Mouse (Mus musculus) MEL (cell line): ENCODE measurements around the gene Hdac11. TPM values are rescaled to one million over a fixed set of nuclear protein-coding genes. Genes with fewer than 3 reads are reported as not detected.

Experiments used
- DNase-seq: peaks from one replicate; pipeline ENCODE4 v3.0.0; 2011; ENCODE audit warnings: low read depth, low spot score
- H3K27ac ChIP-seq: 2 replicates; pipeline ENCODE4 v1.5.1; 2012; ENCODE audit warnings: low read depth, mild to moderate bottlenecking, control low read depth, low read length, moderate library complexity; ENCODE audit not compliant: control insufficient read depth
- H3K27me3 ChIP-seq, 2 experiments: fragments of 150-350 bp in 1 of 2; sonication (generic) in 1 of 2; 2 replicates each; pipeline ENCODE4 v1.6.1; 2012; ENCODE audit warnings: low read length in 2 of 2, mild to moderate bottlenecking in 2 of 2, improper control_type of control experiment in 1 of 2, moderate library complexity in 1 of 2; ENCODE audit not compliant: insufficient read depth in 2 of 2, control insufficient read depth in 1 of 2
- H3K36me3 ChIP-seq, 2 experiments: 2 replicates each; pipeline ENCODE4 v1.6.1; 2012 to 2014; ENCODE audit warnings: low read length in 2 of 2, improper control_type of control experiment in 1 of 2, inconsistent platforms in 1 of 2, mild to moderate bottlenecking in 1 of 2; ENCODE audit not compliant: insufficient read depth in 2 of 2, control insufficient read depth in 1 of 2
- H3K4me1 ChIP-seq, 2 experiments: fragments of 150-350 bp in 1 of 2; sonication (generic) in 1 of 2; 2 replicates each; pipeline ENCODE4 v1.6.1; 2012; ENCODE audit warnings: low read length in 2 of 2, improper control_type of control experiment in 1 of 2, mild to moderate bottlenecking in 1 of 2; ENCODE audit not compliant: insufficient read depth in 2 of 2, control insufficient read depth in 1 of 2
- H3K4me3 ChIP-seq, 2 experiments: fragments of 150-350 bp in 1 of 2; sonication (generic) in 1 of 2; 2 replicates each; pipeline ENCODE4 v1.5.1; 2012; ENCODE audit warnings: low read depth in 2 of 2, low read length in 2 of 2, mild to moderate bottlenecking in 2 of 2, moderate library complexity in 2 of 2, control low read depth in 1 of 2, improper control_type of control experiment in 1 of 2; ENCODE audit not compliant: control insufficient read depth in 1 of 2, insufficient read depth in 1 of 2
- H3K79me2 ChIP-seq: 2 replicates; pipeline ENCODE4 v1.6.1; 2012; ENCODE audit warnings: mild to moderate bottlenecking, low read length, moderate library complexity; ENCODE audit not compliant: control insufficient read depth, poor library complexity, insufficient read depth
- H3K9ac ChIP-seq: 2 replicates; pipeline ENCODE4 v1.6.1; 2012; ENCODE audit warnings: low read depth, mild to moderate bottlenecking, control low read depth, low read length, moderate library complexity; ENCODE audit not compliant: control insufficient read depth, poor library complexity, severe bottlenecking
- H3K9me3 ChIP-seq: fragments of 150-350 bp; sonication (generic); replicated peaks from 2 replicates; pipeline ENCODE4 v1.6.1; 2012; ENCODE audit warnings: mild to moderate bottlenecking, low read length, improper control_type of control experiment, moderate library complexity; ENCODE audit not compliant: insufficient read depth
- BHLHE40 ChIP-seq: IDR thresholded peaks from 2 replicates; pipeline ENCODE4 v1.6.1; 2012; ENCODE audit warnings: low read depth, mild to moderate bottlenecking, inconsistent platforms, low read length, improper control_type of control experiment, borderline replicate concordance
- E2F4 ChIP-seq: IDR thresholded peaks from 2 replicates; pipeline ENCODE4 v1.6.1; 2011; ENCODE audit warnings: low read depth, low read length, improper control_type of control experiment, borderline replicate concordance
- ELF1 ChIP-seq: IDR thresholded peaks from 2 replicates; pipeline ENCODE4 v1.6.1; 2014; ENCODE audit warnings: low read depth, mild to moderate bottlenecking, inconsistent platforms, low read length, improper control_type of control experiment, moderate library complexity
- EP300 ChIP-seq, 2 experiments: IDR thresholded peaks; 2 replicates each; pipeline ENCODE4 v1.6.1; 2011; ENCODE audit warnings: improper control_type of control experiment in 2 of 2, low read length in 2 of 2, low read depth in 1 of 2, mild to moderate bottlenecking in 1 of 2
- ETS1 ChIP-seq: IDR thresholded peaks from 2 replicates; pipeline ENCODE4 v1.6.1; 2012; ENCODE audit warnings: low read depth, mild to moderate bottlenecking, inconsistent platforms, low read length, improper control_type of control experiment, moderate library complexity
- MAFK ChIP-seq: IDR thresholded peaks from 2 replicates; pipeline ENCODE4 v1.6.1; 2011; ENCODE audit warnings: low read depth, mild to moderate bottlenecking, low read length, improper control_type of control experiment, borderline replicate concordance
- MXI1 ChIP-seq: IDR thresholded peaks from 2 replicates; pipeline ENCODE4 v1.6.1; 2011; ENCODE audit warnings: mild to moderate bottlenecking, low read depth, low read length, improper control_type of control experiment
- MYB ChIP-seq: IDR thresholded peaks from 2 replicates; pipeline ENCODE4 v1.6.1; 2011; ENCODE audit warnings: mild to moderate bottlenecking, low read depth, low read length, improper control_type of control experiment
- NRF1 ChIP-seq: IDR thresholded peaks from 2 replicates; pipeline ENCODE4 v1.6.1; 2014; ENCODE audit warnings: low read depth, mild to moderate bottlenecking, inconsistent platforms, low read length, improper control_type of control experiment, moderate library complexity; ENCODE audit not compliant: poor library complexity, insufficient read depth, severe bottlenecking
- POLR2AphosphoS2 ChIP-seq: IDR thresholded peaks from 2 replicates; pipeline ENCODE4 v1.6.1; 2011; ENCODE audit warnings: low read length, improper control_type of control experiment
- RCOR1 ChIP-seq: IDR thresholded peaks from 2 replicates; pipeline ENCODE4 v1.6.1; 2012; ENCODE audit warnings: low read depth, mild to moderate bottlenecking, inconsistent platforms, low read length, improper control_type of control experiment
- SIN3A ChIP-seq: IDR thresholded peaks from 2 replicates; pipeline ENCODE4 v1.6.1; 2012; ENCODE audit warnings: low read length, improper control_type of control experiment, inconsistent platforms
- TBP ChIP-seq: IDR thresholded peaks from 2 replicates; pipeline ENCODE4 v1.8.0; 2011; ENCODE audit warnings: low read depth, low read length, improper control_type of control experiment
- ZC3H11A ChIP-seq: IDR thresholded peaks from 2 replicates; pipeline ENCODE4 v1.6.1; 2012; ENCODE audit warnings: low read depth, mild to moderate bottlenecking, inconsistent platforms, low read length, improper control_type of control experiment
- ZKSCAN1 ChIP-seq: IDR thresholded peaks from 2 replicates; pipeline ENCODE4 v1.6.1; 2012; ENCODE audit warnings: low read depth, mild to moderate bottlenecking, inconsistent platforms, low read length, improper control_type of control experiment, moderate library complexity
- polyA plus RNA-seq, 2 experiments: library from polyadenylated mRNA; stranded (reverse) in 1 of 2; unstranded in 1 of 2; fragments of >175 nt in 1 of 2; fragments of >200 nt in 1 of 2; gene quantifications; 2 replicates each; pipeline versions ENCODE4 v1.2.1 to v1.2.4; 2012; ENCODE audit warnings: low replicate concordance in 2 of 2, low read depth in 1 of 2; ENCODE audit not compliant: insufficient read length in 2 of 2, insufficient read depth in 1 of 2, missing spikeins in 1 of 2
- total RNA-seq: library from RNA; depleted of rRNA; stranded (reverse); fragments of 300-350 nt; gene quantifications from 2 replicates; pipeline ENCODE4 v1.2.3, GENCODE M21; 2012

Hdac11 gene
- total and polyA plus RNA-seq, 3 experiments, result 3.3 to 6.0 TPM; not detected in 1

GRCm38 (mm10) chr6:91159047-91159446 is 2.6 kb downstream of the Hdac11 start:
- no peaks in the 10 kb centered on the region; the same call in 1 of the 2 replicates for H3K79me2 ChIP-seq
- no peak overlapping the region for H3K4me3 ChIP-seq
- H3K9ac ChIP-seq, result no peak overlapping the region
- no peaks in the 10 kb centered on the region for H3K27me3 ChIP-seq
- DNase-seq, result no peak
- TF ChIP-seq SIN3A (no peak), RCOR1 (no peak), ZKSCAN1 (no peak), NRF1 (no peak)
- no peak overlapping the region for H3K27ac ChIP-seq
- peaks cover 20 to 28% of the 10 kb centered on the region in 2 experiments for H3K4me1 ChIP-seq
- H3K36me3 ChIP-seq, result peaks cover 0 to 11% of the 10 kb centered on the region in 2 experiments; a peak in 2 of 4 replicates
- H3K9me3 ChIP-seq, result no peaks in the 10 kb centered on the region

- H3K4me1 ChIP-seq, result peaks cover 21 to 33% of the 10 kb centered on the region in 2 experiments
- H3K9ac ChIP-seq, result no peak overlapping the region
These were observed 3.9 kb downstream of the Hdac11 start for GRCm38 (mm10) chr6:91160399-91160798.

GRCm38 (mm10) chr6:91160976-91161375 is 4.5 kb downstream of the Hdac11 start:
- no peak for DNase-seq
- H3K27me3 ChIP-seq, result no peaks in the 10 kb centered on the region
- H3K9ac ChIP-seq, result no peak overlapping the region
- H3K9me3 ChIP-seq, result no peaks in the 10 kb centered on the region
- no peak overlapping the region for H3K27ac ChIP-seq
- TF ChIP-seq TBP, result no peak
- TF ChIP-seq ZC3H11A, result no peak
- TF ChIP-seq ETS1, result no peak
- no peak for TF ChIP-seq MXI1
- TF ChIP-seq EP300 (IDR thresholded peaks at IDR 0.05; ENCODE audit: low read depth in 1 of 2, low read length in 2 of 2), result no peak
- no peak for TF ChIP-seq E2F4
- TF ChIP-seq BHLHE40, result no peak
- no peak for TF ChIP-seq MAFK
- TF ChIP-seq POLR2AphosphoS2, result no peak
- H3K79me2 ChIP-seq, result no peaks in the 10 kb centered on the region; the same call in 1 of the 2 replicates
- peaks cover 0 to 15% of the 10 kb centered on the region in 2 experiments; a peak in 2 of 4 replicates for H3K36me3 ChIP-seq
- no peak overlapping the region for H3K4me3 ChIP-seq
- H3K4me1 ChIP-seq, result peaks cover 18 to 28% of the 10 kb centered on the region in 2 experiments

More at GRCm38 (mm10) chr6:91160399-91160798, 3.9 kb downstream of the Hdac11 start:
- no peak for DNase-seq
- no peaks in the 10 kb centered on the region; the same call in 1 of the 2 replicates for H3K79me2 ChIP-seq
- no peaks in the 10 kb centered on the region for H3K27me3 ChIP-seq
- no peak overlapping the region for H3K27ac ChIP-seq
- no peaks in the 10 kb centered on the region for H3K9me3 ChIP-seq
- H3K36me3 ChIP-seq, result peaks cover 0 to 15% of the 10 kb centered on the region in 2 experiments; a peak in 2 of 4 replicates
- no peak for TF ChIP-seq ELF1
- TF ChIP-seq MYB, result no peak
- no peak overlapping the region for H3K4me3 ChIP-seq
